Mouse (Mus musculus): ENCODE data around the gene Foxj3.

The Foxj3 gene

GRCm38 (mm10) chr4:119539836-119540532 lies 3.2 kb downstream of the Foxj3 start:
- TF ChIP-seq GATA4 (IDR thresholded peaks at IDR 0.05; ENCODE audit: insufficient replicate concordance, low read length) = no peak

- TF ChIP-seq GATA4 (IDR thresholded peaks at IDR 0.05; ENCODE audit: insufficient replicate concordance, low read length) = no peak
Measured at GRCm38 (mm10) chr4:119540533-119540890, 3.7 kb downstream of the Foxj3 start.

GRCm38 (mm10) chr4:119550864-119551263 lies 14.1 kb downstream of the Foxj3 start:
- no peak for TF ChIP-seq GATA4 (IDR thresholded peaks at IDR 0.05; ENCODE audit: insufficient replicate concordance, low read length)

- TF ChIP-seq GATA4 (IDR thresholded peaks at IDR 0.05; ENCODE audit: insufficient replicate concordance, low read length) = no peak
Measured at GRCm38 (mm10) chr4:119555466-119555865, 18.7 kb downstream of the Foxj3 start.

GRCm38 (mm10) chr4:119563136-119563535 lies 26.3 kb downstream of the Foxj3 start:
- no peak for TF ChIP-seq GATA4 (IDR thresholded peaks at IDR 0.05; ENCODE audit: insufficient replicate concordance, low read length)

GRCm38 (mm10) chr4:119566322-119566835 lies 29.6 kb downstream of the Foxj3 start:
- TF ChIP-seq GATA4 (IDR thresholded peaks at IDR 0.05; ENCODE audit: insufficient replicate concordance, low read length) = no peak

GRCm38 (mm10) chr4:119572682-119573081 lies 35.9 kb downstream of the Foxj3 start:
- no peak for TF ChIP-seq GATA4 (IDR thresholded peaks at IDR 0.05; ENCODE audit: insufficient replicate concordance, low read length)

GRCm38 (mm10) chr4:119574504-119574903 lies 37.7 kb downstream of the Foxj3 start:
- TF ChIP-seq GATA4 (IDR thresholded peaks at IDR 0.05; ENCODE audit: insufficient replicate concordance, low read length) = no peak

GRCm38 (mm10) chr4:119575459-119575858 lies 38.7 kb downstream of the Foxj3 start:
- no peak for TF ChIP-seq GATA4 (IDR thresholded peaks at IDR 0.05; ENCODE audit: insufficient replicate concordance, low read length)

GRCm38 (mm10) chr4:119588037-119588436 lies 51.2 kb downstream of the Foxj3 start:
- TF ChIP-seq GATA4 (IDR thresholded peaks at IDR 0.05; ENCODE audit: insufficient replicate concordance, low read length) = no peak

GRCm38 (mm10) chr4:119589423-119589822 lies 52.6 kb downstream of the Foxj3 start:
- TF ChIP-seq GATA4 (IDR thresholded peaks at IDR 0.05; ENCODE audit: insufficient replicate concordance, low read length) = no peak

- no peak for TF ChIP-seq GATA4 (IDR thresholded peaks at IDR 0.05; ENCODE audit: insufficient replicate concordance, low read length)
Measured at GRCm38 (mm10) chr4:119590027-119590426, 53.2 kb downstream of the Foxj3 start.

GRCm38 (mm10) chr4:119592479-119592878 lies 55.7 kb downstream of the Foxj3 start:
- TF ChIP-seq GATA4 (IDR thresholded peaks at IDR 0.05; ENCODE audit: insufficient replicate concordance, low read length) = no peak

GRCm38 (mm10) chr4:119594331-119594730 lies 57.5 kb downstream of the Foxj3 start:
- TF ChIP-seq GATA4 (IDR thresholded peaks at IDR 0.05; ENCODE audit: insufficient replicate concordance, low read length) = no peak

GRCm38 (mm10) chr4:119599605-119600004 lies 62.8 kb downstream of the Foxj3 start:
- no peak for TF ChIP-seq GATA4 (IDR thresholded peaks at IDR 0.05; ENCODE audit: insufficient replicate concordance, low read length)

GRCm38 (mm10) chr4:119609488-119609887 lies 72.7 kb downstream of the Foxj3 start:
- TF ChIP-seq GATA4 (IDR thresholded peaks at IDR 0.05; ENCODE audit: insufficient replicate concordance, low read length) = no peak

- TF ChIP-seq GATA4 (IDR thresholded peaks at IDR 0.05; ENCODE audit: insufficient replicate concordance, low read length) = no peak
Measured at GRCm38 (mm10) chr4:119614078-119614477, 77.3 kb downstream of the Foxj3 start.

Data from liver, adult (tissue).